Mouse (Mus musculus) liver, postnatal 0 days (tissue): ENCODE data around the gene Pde10a. TPM values are rescaled to one million over a fixed set of nuclear protein-coding genes. Genes with fewer than 3 reads are reported as not detected.

Experiments
- ATAC-seq: fragments of 200-750 bp; cut with Nextera tagmentation; 2 replicates; pipeline ENCODE4 v1.8.0; 2017; ENCODE audit warnings: mild to moderate bottlenecking, moderate library complexity
- DNase-seq: peaks from one replicate; pipeline ENCODE4 v3.0.0-alpha.2; 2016
- H3K27ac ChIP-seq: fragments of 300-500 bp; sonication (generic); 2 replicates; pipeline ENCODE4 v1.5.1; 2014; ENCODE audit warnings: antibody characterized with exemption, moderate library complexity, mild to moderate bottlenecking, low read depth
- H3K27me3 ChIP-seq: fragments of 300-500 bp; sonication (generic); 2 replicates; pipeline ENCODE4 v1.6.1; 2014; ENCODE audit warnings: low read length, control low read depth, mixed read lengths; ENCODE audit not compliant: insufficient read depth
- H3K36me3 ChIP-seq: fragments of 300-500 bp; sonication (generic); replicated peaks from 2 replicates; pipeline ENCODE4 v1.6.1; 2014; ENCODE audit warnings: mild to moderate bottlenecking, control low read depth, low read length, moderate library complexity, mixed read lengths; ENCODE audit not compliant: insufficient read depth
- H3K4me1 ChIP-seq: fragments of 300-500 bp; sonication (generic); 2 replicates; pipeline ENCODE4 v1.6.1; 2014; ENCODE audit warnings: antibody characterized with exemption, mild to moderate bottlenecking, control low read depth; ENCODE audit not compliant: insufficient read depth
- H3K4me2 ChIP-seq: fragments of 300-500 bp; sonication (generic); 2 replicates; pipeline ENCODE4 v1.6.1; 2014; ENCODE audit warnings: low read depth, mild to moderate bottlenecking, low read length, moderate library complexity, mixed read lengths
- H3K4me3 ChIP-seq: fragments of 300-500 bp; sonication (generic); 2 replicates; pipeline ENCODE4 v1.5.1; 2014; ENCODE audit warnings: low read depth, low read length
- H3K9ac ChIP-seq: fragments of 300-500 bp; sonication (generic); replicated peaks from 2 replicates; pipeline ENCODE4 v1.6.1; 2014; ENCODE audit warnings: mild to moderate bottlenecking, moderate library complexity
- H3K9me3 ChIP-seq: fragments of 300-500 bp; sonication (generic); 2 replicates; pipeline ENCODE4 v1.6.1; 2016; ENCODE audit warnings: mild to moderate bottlenecking, control low read depth, low read length, mixed read lengths
- CTCF ChIP-seq: sonication (generic); IDR thresholded peaks from 2 replicates; pipeline ENCODE4 v1.5.1; 2016; ENCODE audit warnings: antibody characterized with exemption, low read depth
- EP300 ChIP-seq: IDR thresholded peaks from 2 replicates; pipeline ENCODE4 v1.6.1; 2016; ENCODE audit warnings: antibody characterized with exemption, low read depth, mild to moderate bottlenecking
- WGBS: fragments of 180-500 bp; shearing (Covaris S2); extraction: QIAGEN DNeasy Blood & Tissue Kit; methylation state at CpG from one replicate; pipeline ENCODE4 v1.1.7; 2014; ENCODE audit not compliant: insufficient replicate concordance; 5-methylcytosine and 5-hydroxymethylcytosine counted together
- polyA plus RNA-seq: library from polyadenylated mRNA; unstranded; fragments of >200 nt; fragmentation: Nextera tagmentation; extraction: Ambion mirVana; gene quantifications from 2 replicates; pipeline ENCODE4 v1.2.1, GENCODE M21; 2015

Pde10a gene
- polyA plus RNA-seq, 1 experiment from 2014 or later: 0.90 TPM

DNA sequence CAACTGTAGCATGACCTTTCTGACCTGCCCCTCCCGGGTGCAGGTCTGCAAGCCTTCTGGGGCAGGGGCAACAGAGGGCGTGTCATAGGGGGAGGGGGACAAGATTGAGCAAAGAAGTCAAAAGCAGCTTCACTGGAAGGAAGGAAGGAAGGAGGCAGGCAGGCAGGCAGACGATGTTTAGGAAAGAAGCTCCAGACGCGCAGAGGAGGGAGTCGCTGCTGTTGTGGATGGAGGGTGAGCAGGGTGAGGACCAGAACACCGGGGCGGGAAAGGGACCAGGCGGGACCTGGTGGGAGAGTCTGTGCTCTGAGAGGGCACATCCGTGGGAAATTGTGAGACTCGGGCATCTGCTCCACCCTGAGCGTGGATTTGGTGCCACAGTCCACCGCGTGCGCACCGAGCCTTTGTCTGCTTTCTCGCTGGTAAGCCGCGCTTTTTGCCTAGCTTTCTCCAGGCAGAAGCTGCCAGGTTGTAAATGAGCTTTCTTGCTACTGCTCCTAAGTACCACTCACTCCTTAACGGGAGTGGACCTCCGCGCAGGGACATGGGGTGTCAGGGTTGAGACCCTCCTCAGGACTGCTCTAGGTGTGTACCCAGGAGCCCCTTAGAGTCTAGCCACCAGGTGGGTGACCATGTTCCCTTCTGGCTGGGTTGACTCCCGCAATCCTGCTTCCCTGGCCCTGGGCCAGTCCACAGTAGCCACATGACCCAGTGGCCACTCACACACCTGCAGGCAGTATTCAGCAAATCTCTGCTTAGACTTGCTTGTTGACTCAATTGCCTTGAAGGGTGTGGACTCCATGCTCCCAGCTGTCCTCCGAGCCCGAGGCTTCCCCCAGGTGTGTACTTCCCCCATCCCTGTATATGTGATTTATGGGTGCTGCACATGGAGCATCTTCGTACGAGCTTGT, 278.0 kb downstream of the Pde10a start:
- Histone ChIP-seq H3K27ac (no peak overlapping the region), H3K4me3 (peak overlapping the region; percentile 57; the same call in 1 of the 2 replicates), H3K36me3 (no peaks in the 10 kb centered on the region), H3K9ac (no peak overlapping the region), H3K27me3 (peaks cover 66% of the 10 kb centered on the region), H3K4me1 (peaks cover 8% of the 10 kb centered on the region), H3K9me3 (no peaks in the 10 kb centered on the region), H3K4me2 (peak overlapping the region; percentile 82)
- no peak for TF ChIP-seq CTCF
- TF ChIP-seq EP300: no peak
- DNase-seq (no peak), ATAC-seq (no peak)
- 13% methylated on average over 27 of the region's 27 CpGs for WGBS

DNA sequence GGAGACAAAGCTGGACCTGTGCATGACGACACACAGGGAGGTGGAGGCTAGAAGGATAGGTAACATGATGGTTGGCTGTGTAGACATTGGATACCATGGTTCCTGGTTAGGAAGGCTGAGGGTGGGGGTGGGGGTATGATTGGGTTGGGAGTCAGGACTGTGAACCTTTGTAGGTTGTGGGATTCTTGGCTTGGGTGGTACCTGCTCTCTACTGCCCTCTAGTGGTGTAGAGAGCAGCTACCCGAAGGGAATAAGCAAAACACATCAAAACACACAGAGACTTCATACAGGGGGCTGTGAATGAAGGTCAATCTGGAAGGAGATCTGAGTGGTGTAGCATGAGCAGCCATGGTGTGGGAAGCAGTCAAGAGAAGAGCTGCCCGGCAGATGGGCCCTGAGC, 282.2 kb downstream of the Pde10a start:
- H3K9me3 ChIP-seq: no peaks in the 10 kb centered on the region
- H3K27me3 ChIP-seq: peaks cover 26% of the 10 kb centered on the region
- TF ChIP-seq EP300: no peak
- peak; percentile 82 for TF ChIP-seq CTCF
- H3K4me3 ChIP-seq: no peak overlapping the region
- 39% methylated on average over 3 of the region's 3 CpGs for WGBS
- H3K27ac ChIP-seq: no peak overlapping the region
- DNase-seq: no peak
- no peaks in the 10 kb centered on the region for H3K4me1 ChIP-seq
- ATAC-seq: no peak
- no peak overlapping the region for H3K9ac ChIP-seq
- H3K4me2 ChIP-seq: no peak overlapping the region
- no peaks in the 10 kb centered on the region for H3K36me3 ChIP-seq

DNA sequence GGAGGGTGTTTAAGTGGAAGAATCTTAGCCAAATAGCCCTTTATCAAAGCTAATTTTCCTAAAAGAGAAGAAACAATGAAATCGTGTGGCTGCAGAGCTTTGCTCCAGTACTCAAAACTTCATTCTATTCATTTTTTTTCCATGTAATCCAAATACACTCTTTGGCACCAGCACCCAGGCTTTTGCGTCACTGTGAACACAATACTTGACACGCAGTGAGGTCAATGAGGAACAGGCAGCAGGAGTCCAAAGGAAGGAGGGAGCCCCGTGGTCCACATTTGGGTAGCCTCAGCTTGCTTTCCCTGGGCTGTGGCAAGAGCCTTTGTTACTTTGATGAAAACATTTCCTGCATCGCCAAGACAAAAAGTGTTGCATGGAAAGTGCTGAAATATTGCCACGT, 284.6 kb downstream of the Pde10a start:
- no peak for TF ChIP-seq CTCF
- TF ChIP-seq EP300: no peak
- Histone ChIP-seq H3K9ac (no peak overlapping the region), H3K4me1 (no peaks in the 10 kb centered on the region), H3K4me3 (no peak overlapping the region), H3K4me2 (no peak overlapping the region), H3K27me3 (peaks cover 4% of the 10 kb centered on the region; the same call in 1 of the 2 replicates), H3K27ac (no peak overlapping the region), H3K9me3 (no peaks in the 10 kb centered on the region), H3K36me3 (no peaks in the 10 kb centered on the region)
- no peak for ATAC-seq
- DNase-seq: no peak
- 52% methylated on average over 6 of the region's 6 CpGs for WGBS

GRCm38 (mm10) chr17:8810201-8810600, 285.0 kb downstream of the Pde10a start:
- no peaks in the 10 kb centered on the region for H3K4me1 ChIP-seq
- no peaks in the 10 kb centered on the region for H3K36me3 ChIP-seq
- H3K9me3 ChIP-seq: no peaks in the 10 kb centered on the region
- no peak overlapping the region for H3K4me3 ChIP-seq
- H3K27ac ChIP-seq: no peak overlapping the region
- ATAC-seq: no peak
- no peak for DNase-seq
- WGBS: 83% methylated on average over 8 of the region's 8 CpGs
- no peak overlapping the region for H3K9ac ChIP-seq
- 0 out of 2 replicates have a peak, but pooled peaks cover under 1% of the 10 kb centered on the region for H3K27me3 ChIP-seq
- H3K4me2 ChIP-seq: no peak overlapping the region
- TF ChIP-seq CTCF: no peak
- TF ChIP-seq EP300: no peak

- no peak for DNase-seq
- Histone ChIP-seq H3K9ac (no peak overlapping the region), H3K4me1 (no peaks in the 10 kb centered on the region), H3K36me3 (no peaks in the 10 kb centered on the region), H3K4me3 (no peak overlapping the region), H3K27me3 (no peaks in the 10 kb centered on the region), H3K27ac (no peak overlapping the region), H3K9me3 (no peaks in the 10 kb centered on the region), H3K4me2 (no peak overlapping the region)
- WGBS: 36% methylated on average over 12 of the region's 12 CpGs
- TF ChIP-seq EP300 (no peak), CTCF (no peak)
- no peak for ATAC-seq
Observed at GRCm38 (mm10) chr17:8812228-8812865, 287.2 kb downstream of the Pde10a start.

- no peak for ATAC-seq
Observed at GRCm38 (mm10) chr17:8813773-8814491, 288.8 kb downstream of the Pde10a start.

More at GRCm38 (mm10) chr17:8813773-8814491, 288.8 kb downstream of the Pde10a start:
- Histone ChIP-seq H3K27ac (no peak overlapping the region), H3K4me1 (no peaks in the 10 kb centered on the region), H3K4me2 (no peak overlapping the region), H3K9ac (no peak overlapping the region), H3K9me3 (no peaks in the 10 kb centered on the region), H3K36me3 (no peaks in the 10 kb centered on the region), H3K4me3 (no peak overlapping the region), H3K27me3 (no peaks in the 10 kb centered on the region)
- WGBS: 68% methylated on average over 3 of the region's 3 CpGs
- no peak for TF ChIP-seq EP300
- TF ChIP-seq CTCF: no peak
- no peak for DNase-seq
